In the genomic region with DNA sequence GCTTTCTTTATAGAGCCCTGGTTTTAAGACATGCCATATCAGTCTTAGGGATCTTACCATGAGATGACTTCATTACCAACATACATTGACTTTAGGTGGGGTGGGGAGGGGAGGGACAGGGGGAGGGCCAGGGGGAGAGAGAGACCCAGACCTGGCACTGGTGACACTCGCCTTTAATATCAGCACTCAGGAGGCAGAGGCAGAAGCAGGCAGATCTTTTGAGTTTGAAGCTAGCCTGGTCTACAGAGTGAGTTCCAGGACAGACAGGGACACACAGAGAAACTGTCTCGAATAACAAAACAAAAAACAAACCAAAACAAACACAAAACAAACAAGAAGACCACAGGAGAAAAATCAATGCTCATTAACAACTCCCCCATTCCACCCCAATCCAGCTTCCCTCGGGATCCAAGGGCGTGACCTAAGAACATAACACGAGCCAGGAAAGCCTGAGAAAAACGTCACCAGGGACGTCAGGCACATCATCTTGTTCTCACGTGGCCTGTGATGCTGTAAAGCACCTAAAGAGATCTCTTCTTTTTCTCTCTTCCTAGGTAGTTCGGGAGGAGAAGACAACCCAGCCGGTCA, we compare ENCODE assay signal across 8 mouse cellular contexts. TPM values are rescaled to one million over a fixed set of nuclear protein-coding genes. Genes with fewer than 3 reads are reported as not detected.
A peak's percentile ranks its signal among the peaks of the same experiment; 100 is the strongest.
DNase-seq lines count a peak whose midpoint lies in the region; ATAC-seq lines count a peak whose summit lies in the region.

No protein-coding gene starts in this region.

- peak overlapping the region; percentile 87 for H3K4me3 ChIP-seq in kidney, embryonic 14.5 days (ENCODE audit: low read length)
- peak overlapping the region; percentile 78 for H3K4me3 ChIP-seq in brown adipose tissue, adult 24 weeks (ENCODE audit: insufficient read depth, low read depth, low read length)
- H3K4me3 ChIP-seq in hindbrain, embryonic 14.5 days (replicated peaks; ENCODE audit: low read length): peak overlapping the region; percentile 68
- H3K4me3 ChIP-seq in midbrain, embryonic 14.5 days (replicated peaks; ENCODE audit: low read depth, low read length): peak overlapping the region; percentile 83

- 0 out of 2 replicates have a peak overlapping the region, but pooled peaks have one; percentile 69 for H3K9ac ChIP-seq in kidney, embryonic 14.5 days (ENCODE audit: low read depth, low read length)
- peak overlapping the region; percentile 55 for H3K9ac ChIP-seq in hindbrain, embryonic 14.5 days
- no peak overlapping the region; the same call in 1 of the 2 replicates for H3K9ac ChIP-seq in midbrain, embryonic 14.5 days (replicated peaks; ENCODE audit: low read length)

- no peak for DNase-seq in kidney, adult 11 months
- no peak for DNase-seq in hindbrain, embryonic 14.5 days (ENCODE audit: low spot score)
- no peak for DNase-seq in midbrain, embryonic 14.5 days
- no peak for DNase-seq in c-Kit-positive CD71-positive TER-119-positive erythroid progenitor cells, embryonic 14.5 days (ENCODE audit: low spot score)
- DNase-seq in embryo, embryonic 9.5 days (ENCODE audit: extremely low spot score): no peak
- DNase-seq in frontal cortex, postnatal 36 days (ENCODE audit: low spot score in 2 of 2): no peak

- no peak; the same call in 1 of the 2 replicates for ATAC-seq in kidney, embryonic 14.5 days (ENCODE audit: low FRiP score, low TSS enrichment)
- peak; percentile 35; the same call in 1 of the 2 replicates for ATAC-seq in hindbrain, embryonic 14.5 days (ENCODE audit: low FRiP score)
- ATAC-seq in midbrain, embryonic 14.5 days (ENCODE audit: low FRiP score, low TSS enrichment): peak; percentile 25

- 4% methylated on average over 10 of the region's 10 CpGs for WGBS in kidney, embryonic 14.5 days
- WGBS in hindbrain, embryonic 14.5 days: 5% methylated on average over 10 of the region's 10 CpGs
- WGBS in midbrain, embryonic 14.5 days: 3% methylated on average over 10 of the region's 10 CpGs

- H3K27me3 ChIP-seq in kidney, embryonic 14.5 days (ENCODE audit: control insufficient read depth, insufficient read depth, low read length): no peaks in the 10 kb centered on the region
- H3K27me3 ChIP-seq in hindbrain, embryonic 14.5 days (ENCODE audit: control insufficient read depth, insufficient read depth, low read length): no peaks in the 10 kb centered on the region
- no peaks in the 10 kb centered on the region for H3K27me3 ChIP-seq in midbrain, embryonic 14.5 days (ENCODE audit: control insufficient read depth, insufficient read depth, low read length)

- no peaks in the 10 kb centered on the region for H3K36me3 ChIP-seq in kidney, embryonic 14.5 days (ENCODE audit: control insufficient read depth, insufficient read depth, low read length)
- H3K36me3 ChIP-seq in hindbrain, embryonic 14.5 days (replicated peaks; ENCODE audit: control insufficient read depth, insufficient read depth): no peaks in the 10 kb centered on the region
- H3K36me3 ChIP-seq in midbrain, embryonic 14.5 days (ENCODE audit: control insufficient read depth, insufficient read depth, low read length): no peaks in the 10 kb centered on the region

- peak overlapping the region; percentile 90 for H3K4me2 ChIP-seq in kidney, embryonic 14.5 days (replicated peaks; ENCODE audit: low read depth, low read length)
- peak overlapping the region; percentile 77 for H3K4me2 ChIP-seq in hindbrain, embryonic 14.5 days (replicated peaks)
- peak overlapping the region; percentile 81 for H3K4me2 ChIP-seq in midbrain, embryonic 14.5 days (ENCODE audit: low read length)

- no peaks in the 10 kb centered on the region for H3K9me3 ChIP-seq in kidney, embryonic 14.5 days (ENCODE audit: control insufficient read depth, low read length)
- H3K9me3 ChIP-seq in hindbrain, embryonic 14.5 days (ENCODE audit: control insufficient read depth, low read length): no peaks in the 10 kb centered on the region
- H3K9me3 ChIP-seq in midbrain, embryonic 14.5 days (ENCODE audit: control insufficient read depth, low read length): no peaks in the 10 kb centered on the region

- H3K4me1 ChIP-seq in kidney, embryonic 14.5 days (ENCODE audit: control insufficient read depth, insufficient read depth, low read length): no peaks in the 10 kb centered on the region
- H3K4me1 ChIP-seq in brown adipose tissue, adult 24 weeks (ENCODE audit: control insufficient read depth, insufficient read depth, insufficient read length, low read length): no peaks in the 10 kb centered on the region
- H3K4me1 ChIP-seq in hindbrain, embryonic 14.5 days (replicated peaks; ENCODE audit: control insufficient read depth, insufficient read depth, low read length): peaks cover 7% of the 10 kb centered on the region
- H3K4me1 ChIP-seq in midbrain, embryonic 14.5 days (ENCODE audit: control insufficient read depth, insufficient read depth, low read length): peaks cover 9% of the 10 kb centered on the region

- no peak overlapping the region for H3K27ac ChIP-seq in kidney, embryonic 14.5 days (ENCODE audit: low read depth, low read length)
- no peak overlapping the region for H3K27ac ChIP-seq in brown adipose tissue, adult 24 weeks (replicated peaks; ENCODE audit: low read depth, low read length)
- no peak overlapping the region for H3K27ac ChIP-seq in hindbrain, embryonic 14.5 days
- no peak overlapping the region for H3K27ac ChIP-seq in midbrain, embryonic 14.5 days (replicated peaks; ENCODE audit: low read depth, low read length)

RNA-seq across cellular contexts. Expression of a gene that starts 0.5 kb away (rescaled TPM):
- 13.1 and 14.2 TPM in 2 replicates for polyA plus RNA-seq in kidney, embryonic 14.5 days (2014; fragmentation: Nextera tagmentation; extraction: Ambion mirVana)
- 4.2 and 6.3 TPM in 2 replicates for polyA plus RNA-seq in brown adipose tissue, adult 24 weeks (2012; ENCODE audit: insufficient read depth, insufficient read length, missing spikeins)
- polyA plus RNA-seq in hindbrain, embryonic 14.5 days (2014; fragmentation: Nextera tagmentation; extraction: Ambion mirVana): 18.5 and 21.0 TPM in 2 replicates
- 24.4 and 25.1 TPM in 2 replicates for polyA plus RNA-seq in midbrain, embryonic 14.5 days (2014; fragmentation: Nextera tagmentation; extraction: Ambion mirVana)

RNA-seq across cellular contexts. Expression of a gene that starts 7.8 kb away (rescaled TPM):
- polyA plus RNA-seq in kidney, embryonic 14.5 days (2014; fragmentation: Nextera tagmentation; extraction: Ambion mirVana): 0.31 and 0.84 TPM in 2 replicates
- polyA plus RNA-seq in brown adipose tissue, adult 24 weeks (2012; ENCODE audit: insufficient read depth, insufficient read length, missing spikeins): not detected in 2 replicates
- polyA plus RNA-seq in hindbrain, embryonic 14.5 days (2014; fragmentation: Nextera tagmentation; extraction: Ambion mirVana): 1.8 and 2.0 TPM in 2 replicates
- polyA plus RNA-seq in midbrain, embryonic 14.5 days (2014; fragmentation: Nextera tagmentation; extraction: Ambion mirVana): 0.59 and 2.4 TPM in 2 replicates
